Mouse (Mus musculus): Measurements from ENCODE around the gene Gm39566.

DNA sequence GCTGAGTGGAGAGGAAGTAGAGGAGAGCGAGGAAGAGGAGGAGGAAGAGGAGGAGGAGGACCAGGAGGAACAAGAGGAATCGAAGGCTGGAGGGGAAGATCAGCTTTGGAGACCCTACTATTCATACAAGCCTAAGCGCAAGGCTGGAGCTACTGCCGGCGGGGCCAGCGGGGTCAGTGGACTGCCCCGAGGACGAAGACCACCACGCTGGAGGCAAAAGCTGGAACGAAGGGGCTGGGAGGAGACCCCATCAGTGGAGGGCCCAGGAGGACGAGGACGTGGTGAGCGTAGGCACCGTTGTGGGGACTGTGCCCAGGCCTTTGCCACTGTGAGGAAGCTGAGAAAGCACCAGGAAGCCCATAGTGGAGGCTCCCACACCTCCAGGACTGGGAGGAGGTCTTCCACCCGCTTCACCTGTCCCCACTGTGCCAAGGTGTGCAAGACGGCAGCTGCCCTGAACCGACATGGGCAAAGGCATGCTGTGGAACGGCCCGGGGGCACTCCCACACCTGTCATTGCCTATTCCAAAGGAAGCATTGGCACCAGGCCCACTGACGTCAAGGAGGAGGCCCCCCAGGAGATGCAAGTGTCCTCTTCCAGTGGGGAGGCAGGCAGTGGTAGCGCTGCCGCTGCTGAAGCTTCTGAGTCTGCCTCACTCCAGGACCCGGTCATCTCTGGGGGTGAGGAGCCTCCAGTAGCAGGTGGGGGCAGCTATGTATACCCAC is 36.7 kb downstream of the Gm39566 start:
- no peak for TF ChIP-seq GATA1 (IDR thresholded peaks at IDR 0.05; ENCODE audit: low read length)
- no peak for TF ChIP-seq TAL1 (IDR thresholded peaks at IDR 0.05; ENCODE audit: low read length)

Data from erythroblast, embryonic 14.5 days (primary cell).